Mouse (Mus musculus): ENCODE results near the gene Kdelr2. TPM values are rescaled to one million over a fixed set of nuclear protein-coding genes. Genes with fewer than 3 reads are reported as not detected.

Gene Kdelr2
- total RNA-seq (2014; rRNA removed): 130 and 145 TPM in 2 replicates
- 114 and 122 TPM in 2 replicates for polyA plus RNA-seq (2012; rRNA removed)

GRCm38 (mm10) chr5:143403221-143404147 lies at the start of gene Kdelr2:
Kdelr2 (plus strand) TSS chr5:143403838.
- DNase-seq (ENCODE audit: extremely low read depth, low read depth, low spot score): peak; percentile 66
- H3K4me3 ChIP-seq (ENCODE audit: insufficient read depth, low read depth, low read length): peak within 1 kb of the TSS; percentile 96
- TF ChIP-seq CTCF (IDR thresholded peaks at IDR 0.05; ENCODE audit: low read depth, low read length) (no peak), POLR2A (IDR thresholded peaks at IDR 0.05; ENCODE audit: extremely low read depth, insufficient read depth, low read length) (peak; percentile 96)
- peaks cover 35% of the 10 kb centered on the region for H3K4me1 ChIP-seq (ENCODE audit: control insufficient read depth, insufficient read depth, low read length)
- H3K9ac ChIP-seq (ENCODE audit: low read depth, low read length): peak within 1 kb of the TSS; percentile 99
- no peaks in the 10 kb centered on the region for H3K27me3 ChIP-seq (ENCODE audit: control insufficient read depth, insufficient read depth, low read length)
- WGBS: 1% methylated on average over 71 of the region's 72 CpGs
- peaks cover 12% of the 10 kb centered on the region; the same call in 1 of the 2 replicates for H3K36me3 ChIP-seq (ENCODE audit: control insufficient read depth, insufficient read depth, low read length)
- H3K79me2 ChIP-seq (ENCODE audit: control insufficient read depth, insufficient read depth, low read length): peaks cover 29% of the 10 kb centered on the region
- peak within 1 kb of the TSS; percentile 95 for H3K27ac ChIP-seq (replicated peaks; ENCODE audit: insufficient read depth, low read depth, low read length)

GRCm38 (mm10) chr5:143356017-143356416 lies 47.6 kb upstream of the Kdelr2 start:
- WGBS: 56% methylated on average over 5 of the region's 5 CpGs

GRCm38 (mm10) chr5:143356686-143357388 lies 46.8 kb upstream of the Kdelr2 start, which contains the start of gene Grid2ip:
Grid2ip (plus strand) TSS chr5:143357338.
- TF ChIP-seq CTCF (IDR thresholded peaks at IDR 0.05; ENCODE audit: low read depth, low read length) (no peak), POLR2A (IDR thresholded peaks at IDR 0.05; ENCODE audit: extremely low read depth, insufficient read depth, low read length) (no peak)
- no peak within 1 kb of the TSS for H3K4me3 ChIP-seq (ENCODE audit: insufficient read depth, low read depth, low read length)
- DNase-seq (ENCODE audit: extremely low read depth, low read depth, low spot score): no peak
- no peak within 1 kb of the TSS for H3K27ac ChIP-seq (replicated peaks; ENCODE audit: insufficient read depth, low read depth, low read length)
- H3K9ac ChIP-seq (ENCODE audit: low read depth, low read length): no peak within 1 kb of the TSS
- no peaks in the 10 kb centered on the region for H3K4me1 ChIP-seq (ENCODE audit: control insufficient read depth, insufficient read depth, low read length)
- no peaks in the 10 kb centered on the region for H3K79me2 ChIP-seq (ENCODE audit: control insufficient read depth, insufficient read depth, low read length)
- H3K27me3 ChIP-seq (ENCODE audit: control insufficient read depth, insufficient read depth, low read length): peaks cover 6% of the 10 kb centered on the region
- H3K36me3 ChIP-seq (ENCODE audit: control insufficient read depth, insufficient read depth, low read length): no peaks in the 10 kb centered on the region
- 34% methylated on average over 17 of the region's 17 CpGs for WGBS

More at GRCm38 (mm10) chr5:143356017-143356416, 47.6 kb upstream of the Kdelr2 start:
- Histone ChIP-seq H3K79me2 (ENCODE audit: control insufficient read depth, insufficient read depth, low read length) (no peaks in the 10 kb centered on the region), H3K27ac (replicated peaks; ENCODE audit: insufficient read depth, low read depth, low read length) (no peak overlapping the region), H3K27me3 (ENCODE audit: control insufficient read depth, insufficient read depth, low read length) (peaks cover 6% of the 10 kb centered on the region), H3K36me3 (ENCODE audit: control insufficient read depth, insufficient read depth, low read length) (no peaks in the 10 kb centered on the region), H3K9ac (ENCODE audit: low read depth, low read length) (no peak overlapping the region), H3K4me1 (ENCODE audit: control insufficient read depth, insufficient read depth, low read length) (no peaks in the 10 kb centered on the region), H3K4me3 (ENCODE audit: insufficient read depth, low read depth, low read length) (no peak overlapping the region)
- no peak for DNase-seq (ENCODE audit: extremely low read depth, low read depth, low spot score)
- TF ChIP-seq CTCF (IDR thresholded peaks at IDR 0.05; ENCODE audit: low read depth, low read length) (no peak), POLR2A (IDR thresholded peaks at IDR 0.05; ENCODE audit: extremely low read depth, insufficient read depth, low read length) (no peak)

- Histone ChIP-seq H3K27ac (replicated peaks; ENCODE audit: insufficient read depth, low read depth, low read length) (no peak overlapping the region), H3K9ac (ENCODE audit: low read depth, low read length) (no peak overlapping the region), H3K36me3 (ENCODE audit: control insufficient read depth, insufficient read depth, low read length) (no peaks in the 10 kb centered on the region), H3K4me3 (ENCODE audit: insufficient read depth, low read depth, low read length) (no peak overlapping the region), H3K4me1 (ENCODE audit: control insufficient read depth, insufficient read depth, low read length) (no peaks in the 10 kb centered on the region), H3K27me3 (ENCODE audit: control insufficient read depth, insufficient read depth, low read length) (peaks cover 6% of the 10 kb centered on the region), H3K79me2 (ENCODE audit: control insufficient read depth, insufficient read depth, low read length) (no peaks in the 10 kb centered on the region)
- no peak for TF ChIP-seq CTCF (IDR thresholded peaks at IDR 0.05; ENCODE audit: low read depth, low read length)
- TF ChIP-seq POLR2A (IDR thresholded peaks at IDR 0.05; ENCODE audit: extremely low read depth, insufficient read depth, low read length): no peak
- no peak for DNase-seq (ENCODE audit: extremely low read depth, low read depth, low spot score)
- 7% methylated on average over 28 of the region's 28 CpGs for WGBS
These were observed 46.1 kb upstream of the Kdelr2 start for GRCm38 (mm10) chr5:143357564-143357963.

GRCm38 (mm10) chr5:143359263-143359662 lies 44.4 kb upstream of the Kdelr2 start:
- Histone ChIP-seq H3K27ac (replicated peaks; ENCODE audit: insufficient read depth, low read depth, low read length) (no peak overlapping the region), H3K79me2 (ENCODE audit: control insufficient read depth, insufficient read depth, low read length) (no peaks in the 10 kb centered on the region), H3K27me3 (ENCODE audit: control insufficient read depth, insufficient read depth, low read length) (peaks cover 11% of the 10 kb centered on the region), H3K4me1 (ENCODE audit: control insufficient read depth, insufficient read depth, low read length) (no peaks in the 10 kb centered on the region), H3K36me3 (ENCODE audit: control insufficient read depth, insufficient read depth, low read length) (no peaks in the 10 kb centered on the region), H3K9ac (ENCODE audit: low read depth, low read length) (no peak overlapping the region), H3K4me3 (ENCODE audit: insufficient read depth, low read depth, low read length) (no peak overlapping the region)
- WGBS: 41% methylated on average over 7 of the region's 7 CpGs
- DNase-seq (ENCODE audit: extremely low read depth, low read depth, low spot score): no peak
- TF ChIP-seq POLR2A (IDR thresholded peaks at IDR 0.05; ENCODE audit: extremely low read depth, insufficient read depth, low read length) (no peak), CTCF (IDR thresholded peaks at IDR 0.05; ENCODE audit: low read depth, low read length) (no peak)
